Mouse (Mus musculus): ENCODE results near the gene Cmss1. TPM values are rescaled to one million over a fixed set of nuclear protein-coding genes. Genes with fewer than 3 reads are reported as not detected.

Gene Cmss1
- total and polyA plus RNA-seq, 2 experiments from 2014 or later: 14.7 to 43.4 TPM

- Histone ChIP-seq H3K9ac (replicated peaks; ENCODE audit: low read length, poor library complexity, severe bottlenecking) (no peak overlapping the region), H3K36me3 (ENCODE audit: insufficient read depth, low read length) (no peaks in the 10 kb centered on the region), H3K9me3 (ENCODE audit: low read length) (no peaks in the 10 kb centered on the region), H3K4me3 (ENCODE audit: low read depth, low read length) (no peak overlapping the region), H3K4me2 (ENCODE audit: low read depth, low read length, poor library complexity, severe bottlenecking) (no peak overlapping the region), H3K4me1 (ENCODE audit: insufficient read depth, low read length) (no peaks in the 10 kb centered on the region), H3K27me3 (ENCODE audit: insufficient read depth, low read length) (no peaks in the 10 kb centered on the region), H3K27ac (ENCODE audit: low read depth, low read length) (no peak overlapping the region)
- 44% methylated on average over 10 of the region's 10 CpGs for WGBS
- TF ChIP-seq CTCF (IDR thresholded peaks at IDR 0.05): no peak
- peak; percentile 68 for DNase-seq (ENCODE audit: low spot score)
- peak; percentile 74 for ATAC-seq (ENCODE audit: low FRiP score)
Observed at GRCm38 (mm10) chr16:57496437-57497173, 110.1 kb downstream of the Cmss1 start.

DNA sequence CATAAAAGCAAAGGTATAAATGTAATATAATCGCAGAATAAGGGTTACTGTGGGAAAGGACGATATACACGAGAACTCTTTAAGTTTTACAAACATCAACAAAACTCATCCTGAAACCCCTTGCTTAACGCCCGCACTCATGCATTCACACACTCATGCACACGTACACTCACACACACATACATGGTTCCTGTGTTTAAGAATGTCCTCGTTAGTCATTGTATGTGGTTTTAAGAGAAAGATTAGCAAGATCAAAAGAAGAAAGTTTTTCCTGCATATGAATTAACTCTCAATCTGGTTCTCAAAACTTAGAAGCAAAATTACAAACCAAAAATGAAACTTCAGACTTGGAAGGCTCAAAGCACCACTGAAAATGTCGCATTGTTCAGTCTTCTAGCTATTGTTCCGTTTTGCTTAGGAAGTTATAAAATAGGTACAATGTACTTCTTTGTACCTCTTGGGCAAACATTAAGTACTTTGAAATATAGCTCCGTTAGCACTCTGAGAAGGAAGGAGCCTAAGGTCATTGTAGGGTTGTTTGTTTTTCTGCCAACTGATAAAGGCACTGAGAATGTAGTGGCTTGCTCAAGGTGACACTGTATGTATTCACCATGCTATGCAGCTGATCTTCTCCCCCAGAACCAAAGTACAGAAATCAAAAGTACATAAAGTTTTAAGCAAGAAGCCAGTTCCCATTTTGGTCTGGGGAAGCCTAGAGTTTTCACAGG is 111.0 kb downstream of the Cmss1 start:
- 89% methylated on average over 10 of the region's 10 CpGs for WGBS
- no peak for TF ChIP-seq CTCF (IDR thresholded peaks at IDR 0.05)
- Histone ChIP-seq H3K36me3 (ENCODE audit: insufficient read depth, low read length) (no peaks in the 10 kb centered on the region), H3K4me1 (ENCODE audit: insufficient read depth, low read length) (no peaks in the 10 kb centered on the region), H3K4me2 (ENCODE audit: low read depth, low read length, poor library complexity, severe bottlenecking) (no peak overlapping the region), H3K27me3 (ENCODE audit: insufficient read depth, low read length) (no peaks in the 10 kb centered on the region), H3K4me3 (ENCODE audit: low read depth, low read length) (no peak overlapping the region), H3K9ac (replicated peaks; ENCODE audit: low read length, poor library complexity, severe bottlenecking) (no peak overlapping the region), H3K27ac (ENCODE audit: low read depth, low read length) (no peak overlapping the region), H3K9me3 (ENCODE audit: low read length) (no peaks in the 10 kb centered on the region)
- no peak for ATAC-seq (ENCODE audit: low FRiP score)
- DNase-seq (ENCODE audit: low spot score): no peak

- Histone ChIP-seq H3K9me3 (ENCODE audit: low read length) (no peaks in the 10 kb centered on the region), H3K9ac (replicated peaks; ENCODE audit: low read length, poor library complexity, severe bottlenecking) (no peak overlapping the region), H3K4me3 (ENCODE audit: low read depth, low read length) (no peak overlapping the region), H3K27me3 (ENCODE audit: insufficient read depth, low read length) (no peaks in the 10 kb centered on the region), H3K27ac (ENCODE audit: low read depth, low read length) (no peak overlapping the region), H3K36me3 (ENCODE audit: insufficient read depth, low read length) (no peaks in the 10 kb centered on the region), H3K4me1 (ENCODE audit: insufficient read depth, low read length) (no peaks in the 10 kb centered on the region), H3K4me2 (ENCODE audit: low read depth, low read length, poor library complexity, severe bottlenecking) (no peak overlapping the region)
- no peak for ATAC-seq (ENCODE audit: low FRiP score)
- TF ChIP-seq CTCF (IDR thresholded peaks at IDR 0.05): no peak
- WGBS: 91% methylated on average over 4 of the region's 4 CpGs
- no peak for DNase-seq (ENCODE audit: low spot score)
Observed at GRCm38 (mm10) chr16:57491853-57492252, 114.8 kb downstream of the Cmss1 start.

DNA sequence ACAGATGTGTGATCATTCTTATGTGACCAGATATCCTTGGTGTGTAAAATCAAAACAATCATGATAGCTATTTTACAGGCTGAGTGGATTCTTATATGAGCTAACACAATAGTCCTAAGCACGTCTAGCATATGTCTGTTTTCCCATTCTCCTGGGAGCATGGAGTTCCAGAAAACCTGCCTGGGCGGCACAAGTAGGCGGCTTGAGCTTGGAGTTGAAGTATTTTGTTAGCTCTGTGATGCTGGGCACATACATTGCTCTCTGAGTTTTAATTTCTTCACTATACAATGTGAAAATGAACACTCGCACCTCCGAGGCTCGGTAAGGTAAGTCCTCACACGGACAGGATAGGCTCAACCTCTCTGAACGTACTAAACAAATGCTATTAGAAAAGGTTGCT is 116.0 kb downstream of the Cmss1 start:
- Histone ChIP-seq H3K4me3 (ENCODE audit: low read depth, low read length) (no peak overlapping the region), H3K4me1 (ENCODE audit: insufficient read depth, low read length) (no peaks in the 10 kb centered on the region), H3K9me3 (ENCODE audit: low read length) (no peaks in the 10 kb centered on the region), H3K27me3 (ENCODE audit: insufficient read depth, low read length) (no peaks in the 10 kb centered on the region), H3K36me3 (ENCODE audit: insufficient read depth, low read length) (no peaks in the 10 kb centered on the region), H3K4me2 (ENCODE audit: low read depth, low read length, poor library complexity, severe bottlenecking) (no peak overlapping the region), H3K27ac (ENCODE audit: low read depth, low read length) (no peak overlapping the region), H3K9ac (replicated peaks; ENCODE audit: low read length, poor library complexity, severe bottlenecking) (no peak overlapping the region)
- DNase-seq (ENCODE audit: low spot score) (no peak), ATAC-seq (ENCODE audit: low FRiP score) (no peak)
- 91% methylated on average over 8 of the region's 8 CpGs for WGBS
- TF ChIP-seq CTCF (IDR thresholded peaks at IDR 0.05): no peak

DNA sequence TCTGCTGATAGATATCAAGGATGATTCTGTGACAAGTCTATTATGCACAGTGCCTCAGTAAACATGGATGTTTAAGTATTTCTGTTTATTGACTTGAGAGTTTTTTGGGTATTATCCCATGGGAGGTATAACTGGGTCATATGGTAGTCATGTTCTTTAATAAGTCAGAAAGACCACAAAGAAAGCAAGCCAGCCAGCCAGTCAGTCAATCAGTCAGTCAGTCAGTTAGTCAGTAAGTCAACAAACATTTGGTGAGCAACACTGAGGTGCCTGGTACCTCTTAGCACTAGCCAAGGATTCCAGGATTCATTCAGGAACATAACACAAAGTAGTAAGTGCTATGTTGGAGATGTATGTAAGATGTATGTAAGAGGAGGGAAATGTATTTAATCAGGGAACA is 118.0 kb downstream of the Cmss1 start:
- ATAC-seq (ENCODE audit: low FRiP score) (no peak), DNase-seq (ENCODE audit: low spot score) (no peak)
- TF ChIP-seq CTCF (IDR thresholded peaks at IDR 0.05): no peak
- no peaks in the 10 kb centered on the region for H3K27me3 ChIP-seq (ENCODE audit: insufficient read depth, low read length)
- no peaks in the 10 kb centered on the region for H3K9me3 ChIP-seq (ENCODE audit: low read length)
- H3K27ac ChIP-seq (ENCODE audit: low read depth, low read length): no peak overlapping the region
- no peaks in the 10 kb centered on the region for H3K4me1 ChIP-seq (ENCODE audit: insufficient read depth, low read length)
- no peaks in the 10 kb centered on the region for H3K36me3 ChIP-seq (ENCODE audit: insufficient read depth, low read length)
- H3K4me2 ChIP-seq (ENCODE audit: low read depth, low read length, poor library complexity, severe bottlenecking): no peak overlapping the region
- H3K4me3 ChIP-seq (ENCODE audit: low read depth, low read length): no peak overlapping the region
- H3K9ac ChIP-seq (replicated peaks; ENCODE audit: low read length, poor library complexity, severe bottlenecking): no peak overlapping the region

DNA sequence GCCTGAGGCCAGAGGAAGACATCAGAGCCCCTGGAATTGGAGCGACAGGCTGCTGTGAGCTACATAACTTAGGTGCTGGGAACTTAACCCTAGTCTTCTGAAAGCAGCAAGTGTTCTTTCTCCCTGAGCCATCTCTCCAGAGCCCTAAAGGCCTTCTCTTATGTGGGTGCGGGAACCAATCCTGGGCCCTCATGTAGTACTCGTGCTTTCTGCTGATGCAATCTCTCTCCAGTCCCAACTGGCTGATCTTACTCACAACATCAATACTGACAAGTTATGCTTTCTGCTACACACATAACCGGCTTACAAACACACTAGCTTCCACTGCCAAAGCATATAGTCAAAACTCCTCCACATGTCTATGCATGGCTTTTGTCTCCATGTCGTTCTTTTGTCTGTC is 120.4 kb downstream of the Cmss1 start:
- WGBS: 90% methylated on average over 5 of the region's 5 CpGs
- DNase-seq (ENCODE audit: low spot score): no peak
- H3K4me2 ChIP-seq (ENCODE audit: low read depth, low read length, poor library complexity, severe bottlenecking): no peak overlapping the region
- H3K36me3 ChIP-seq (ENCODE audit: insufficient read depth, low read length): no peaks in the 10 kb centered on the region
- H3K4me3 ChIP-seq (ENCODE audit: low read depth, low read length): no peak overlapping the region
- no peaks in the 10 kb centered on the region for H3K9me3 ChIP-seq (ENCODE audit: low read length)
- no peaks in the 10 kb centered on the region for H3K4me1 ChIP-seq (ENCODE audit: insufficient read depth, low read length)
- H3K27me3 ChIP-seq (ENCODE audit: insufficient read depth, low read length): no peaks in the 10 kb centered on the region
- H3K9ac ChIP-seq (replicated peaks; ENCODE audit: low read length, poor library complexity, severe bottlenecking): no peak overlapping the region
- ATAC-seq (ENCODE audit: low FRiP score): no peak
- TF ChIP-seq CTCF (IDR thresholded peaks at IDR 0.05): no peak
- H3K27ac ChIP-seq (ENCODE audit: low read depth, low read length): no peak overlapping the region

All from midbrain, postnatal 0 days (tissue).